Mouse (Mus musculus) thymus, postnatal 0 days (tissue): ENCODE results near the gene BC037034. TPM values are rescaled to one million over a fixed set of nuclear protein-coding genes. Genes with fewer than 3 reads are reported as not detected.
"Not testable (repeated sequence)": the region's sequence is repeated elsewhere in the genome, so short reads cannot be mapped to it uniquely, and the experiment has no call there.

Experiments used
- DNase-seq: peaks from one replicate; pipeline ENCODE4 v3.0.0-alpha.2; 2015; ENCODE audit warnings: low spot score
- polyA plus RNA-seq: library from polyadenylated mRNA; unstranded; fragments of >200 nt; fragmentation: Nextera tagmentation; extraction: Ambion mirVana; gene quantifications from 2 replicates; pipeline ENCODE4 v1.2.1, GENCODE M21; 2015

Gene BC037034
- polyA plus RNA-seq, 1 experiment from 2014 or later = 7.6 TPM

DNA sequence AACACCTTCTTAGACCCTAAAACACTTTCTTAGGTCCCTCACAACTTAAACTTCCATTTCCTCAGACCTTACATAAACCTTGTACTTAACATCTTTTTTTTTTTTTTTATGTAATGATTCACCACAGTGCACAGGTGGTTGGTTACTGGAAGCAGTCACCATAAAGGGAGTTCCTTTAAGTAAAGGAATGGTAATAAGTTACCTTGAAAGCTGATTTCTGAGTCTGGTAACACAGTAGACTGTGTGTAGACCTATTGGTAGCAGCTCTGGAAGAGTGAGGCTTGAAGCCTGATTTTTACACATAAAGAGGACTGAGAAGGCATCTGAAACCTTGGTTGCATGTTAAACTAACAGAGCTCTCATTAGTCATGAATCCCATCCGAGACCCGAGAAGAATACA lies 44.0 kb downstream of the BC037034 start:
- DNase-seq = no peak

DNA sequence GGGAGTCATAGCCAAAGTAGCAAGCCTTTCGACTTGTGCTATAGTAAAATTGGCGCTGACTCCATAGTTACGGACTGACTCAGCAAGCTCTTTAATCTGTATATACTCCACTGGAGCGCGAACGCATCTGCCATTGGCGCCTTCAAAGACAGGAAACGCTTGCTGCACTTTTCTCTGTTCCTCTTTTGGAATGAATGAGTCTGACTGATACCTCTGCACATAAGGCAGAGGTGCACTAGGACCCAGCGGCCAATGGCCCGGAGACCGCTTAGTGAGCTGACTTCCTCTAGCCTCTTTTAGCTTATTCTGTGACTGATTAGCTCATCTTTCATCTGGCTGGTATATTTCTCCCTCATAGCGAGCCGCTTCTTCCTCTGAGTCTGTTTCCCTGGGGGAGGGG lies 47.2 kb downstream of the BC037034 start:
- not testable (repeated sequence) for DNase-seq

Other genes starting within 250 kb of the BC037034 start
- not detected in 2 replicates for gene Smok3a, start 242.8 kb downstream of the BC037034 start, polyA plus RNA-seq
- gene Smok3b, start 242.6 kb downstream of the BC037034 start, polyA plus RNA-seq = not detected in 2 replicates
- gene Smok3c, start 210.8 kb downstream of the BC037034 start, polyA plus RNA-seq = not detected in 2 replicates
- gene Zkscan1, start 178.9 kb downstream of the BC037034 start, polyA plus RNA-seq = 8.5 and 8.6 TPM in 2 replicates
- 39.4 and 40.9 TPM in 2 replicates for gene Zscan21, start 147.1 kb downstream of the BC037034 start, polyA plus RNA-seq
- gene Zfp113, start 108.3 kb downstream of the BC037034 start, polyA plus RNA-seq = 14.8 and 15.8 TPM in 2 replicates
- gene Cops6, start 103.0 kb downstream of the BC037034 start, polyA plus RNA-seq = 214 and 223 TPM in 2 replicates
- gene Ap4m1, start 92.0 kb downstream of the BC037034 start, polyA plus RNA-seq = 9.2 and 9.8 TPM in 2 replicates
- 281 and 296 TPM in 2 replicates for gene Mcm7, start 91.6 kb downstream of the BC037034 start, polyA plus RNA-seq
- 44.1 and 54.5 TPM in 2 replicates for gene Taf6, start 76.6 kb downstream of the BC037034 start, polyA plus RNA-seq
- 33.2 and 34.2 TPM in 2 replicates for gene Cnpy4, start 76.5 kb downstream of the BC037034 start, polyA plus RNA-seq
- gene Mblac1, start 69.7 kb downstream of the BC037034 start, polyA plus RNA-seq = 10.2 and 10.8 TPM in 2 replicates
- 0.36 and 0.44 TPM in 2 replicates for gene Nxpe5, start 38.1 kb downstream of the BC037034 start, polyA plus RNA-seq
- 83.9 and 88.4 TPM in 2 replicates for gene Lamtor4, start 8.6 kb downstream of the BC037034 start, polyA plus RNA-seq
- gene Gal3st4, start 8.8 kb upstream of the BC037034 start, polyA plus RNA-seq = 1.8 and 2.4 TPM in 2 replicates
- gene Gm43720, start 15.9 kb upstream of the BC037034 start, polyA plus RNA-seq = 0.04 TPM in 1 of 2 replicates, not detected in the other
- 3.1 and 4.1 TPM in 2 replicates for gene Gpc2, start 16.0 kb upstream of the BC037034 start, polyA plus RNA-seq
- 2.3 and 3.2 TPM in 2 replicates for gene Stag3, start 16.2 kb upstream of the BC037034 start, polyA plus RNA-seq
- 0.38 and 1.0 TPM in 2 replicates for gene Pvrig, start 77.9 kb upstream of the BC037034 start, polyA plus RNA-seq
- 19.2 and 22.6 TPM in 2 replicates for gene Zfp157, start 177.4 kb upstream of the BC037034 start, polyA plus RNA-seq